In genomic region chr17:23857193-23857592, GRCm38 (mm10) we compare ENCODE assay signal across 25 mouse cellular contexts. TPM values are rescaled to one million over a fixed set of nuclear protein-coding genes. Genes with fewer than 3 reads are reported as not detected.
DNase-seq lines count a peak whose midpoint lies in the region; TF ChIP-seq lines count a peak whose summit lies in the region.
"Had no signal": no experiment of that assay in that cellular context is flagged by ENCODE, and none has a peak within 500 bp of the region (broad histone marks: within the 10 kb centered on the region; RNA-seq: fewer than 3 reads in every experiment).

No protein-coding gene starts in this region.

- no peaks in the 10 kb centered on the region for H3K79me2 ChIP-seq in myocyte (ENCODE audit: control insufficient read depth, insufficient read depth)

- no peak overlapping the region for H3K4me3 ChIP-seq in myocyte
- H3K4me3 ChIP-seq: embryonic facial prominence, embryonic 13.5 days; forebrain, embryonic 13.5 days; heart, adult 2 months; heart, embryonic 15.5 days; hindbrain, embryonic 10.5 days; hindbrain, embryonic 15.5 days had no signal

- TF ChIP-seq POLR2A in myocyte (IDR thresholded peaks at IDR 0.05; ENCODE audit: insufficient read length, low read depth) = no peak

- intact Hi-C loops in heart, postnatal 36 days (cut with DNase I) = no loop called here

- no peaks in the 10 kb centered on the region for H3K36me3 ChIP-seq in myocyte (ENCODE audit: control insufficient read depth, insufficient read depth)
- H3K36me3 ChIP-seq: embryonic facial prominence, embryonic 13.5 days; G1E; heart, embryonic 15.5 days; hindbrain, embryonic 10.5 days; hindbrain, embryonic 15.5 days had no signal

- H3ac ChIP-seq in myocyte (ENCODE audit: control insufficient read depth, insufficient read length) = no peak overlapping the region

- DNase-seq in heart, adult 11 months = peak; percentile 82
- DNase-seq in heart, postnatal 36 days = no peak
- peak; percentile 59 for DNase-seq in 3134 (ENCODE audit: extremely low read depth, insufficient read length, low spot score)
- peak; percentile 67 for DNase-seq in NIH3T3 (ENCODE audit: low read depth)
- no peak for DNase-seq in neural tube, embryonic 10.5 days (ENCODE audit: extremely low spot score, low spot score)
- no peak for DNase-seq in kidney, postnatal 10 days
- DNase-seq: adrenal gland, adult 2 months; adrenal gland, postnatal 25 days; cerebellum, adult 18-20 months; cerebellum, adult 9-11 months; cerebellum, postnatal 36 days; forebrain, postnatal 0 days; heart, adult 2 months; heart, postnatal 14 days had no signal

- peak overlapping the region; percentile 18 for H3K4me2 ChIP-seq in myocyte (ENCODE audit: low read depth)
- H3K4me2 ChIP-seq: embryonic facial prominence, embryonic 13.5 days; forebrain, embryonic 13.5 days; heart, embryonic 11.5 days; heart, embryonic 15.5 days; hindbrain, embryonic 15.5 days had no signal

- no peaks in the 10 kb centered on the region for H3K27me3 ChIP-seq in myocyte (ENCODE audit: control insufficient read depth, insufficient read depth, insufficient read length)
- H3K27me3 ChIP-seq: forebrain, embryonic 13.5 days; hindbrain, embryonic 15.5 days had no signal

TF ChIP-seq in myocyte, 11 proteins besides CTCF, POLR2A, EP300 and RAD21:
- no peak for TF ChIP-seq E2F4 (IDR thresholded peaks at IDR 0.05; ENCODE audit: insufficient read depth)
- TF ChIP-seq USF1 (IDR thresholded peaks at IDR 0.05; ENCODE audit: low read depth) = no peak
- TF ChIP-seq CEBPB (IDR thresholded peaks at IDR 0.05; ENCODE audit: insufficient read depth, poor library complexity, severe bottlenecking) = no peak
- TF ChIP-seq TCF12 (IDR thresholded peaks at IDR 0.05; ENCODE audit: insufficient read depth, poor library complexity, severe bottlenecking) = no peak
- TF ChIP-seq MAX (IDR thresholded peaks at IDR 0.05; ENCODE audit: low read depth) = no peak

RNA-seq across cellular contexts. Expression of gene Prss21, which starts 10.7 kb away (rescaled TPM):
- not detected for total RNA-seq in heart, postnatal 36 days (2021)
- not detected for polyA plus RNA-seq in myocyte (2012; fragmentation: generic; extraction: Trizol)
- total RNA-seq: adrenal gland, adult 2 months; adrenal gland, postnatal 25 days; forebrain, postnatal 0 days; G1E; gastrocnemius, adult 8-10 months; gastrocnemius, postnatal 4 days; heart, adult 2 months; heart, postnatal 14 days had no signal
- polyA plus RNA-seq: adrenal gland, adult 2 months; CD4-positive, CD25-positive, alpha-beta regulatory T cell, adult 4 months; embryonic facial prominence, embryonic 13.5 days; forebrain, embryonic 13.5 days; forebrain, postnatal 0 days; G1E; heart, adult 2 months; heart, embryonic 11.5 days; heart, embryonic 15.5 days; hindbrain, embryonic 10.5 days; hindbrain, embryonic 15.5 days had no signal

RNA-seq across cellular contexts. Expression of gene Prss41, which starts 13.2 kb away (rescaled TPM):
- total RNA-seq in heart, postnatal 36 days (2021) = not detected
- polyA plus RNA-seq in myocyte (2012; fragmentation: generic; extraction: Trizol) = 0.05 TPM
- total RNA-seq: G1E; heart, postnatal 14 days had no signal
- polyA plus RNA-seq: G1E; heart, adult 2 months had no signal

RNA-seq across cellular contexts. Expression of gene Prss32, which starts 13.5 kb away (rescaled TPM):
- not detected for total RNA-seq in heart, postnatal 36 days (2021)
- polyA plus RNA-seq in myocyte (2012; fragmentation: generic; extraction: Trizol) = 0.04 TPM
- total RNA-seq: adrenal gland, adult 2 months; adrenal gland, postnatal 25 days; gastrocnemius, adult 8-10 months; gastrocnemius, postnatal 4 days; heart, adult 2 months; heart, postnatal 14 days had no signal
- polyA plus RNA-seq: adrenal gland, adult 2 months; CD4-positive, CD25-positive, alpha-beta regulatory T cell, adult 4 months; embryonic facial prominence, embryonic 13.5 days; forebrain, embryonic 13.5 days; G1E; heart, embryonic 11.5 days; heart, embryonic 15.5 days; hindbrain, embryonic 10.5 days; hindbrain, embryonic 15.5 days had no signal

RNA-seq across cellular contexts. Expression of gene Prss33, which starts 21.3 kb away (rescaled TPM):
- not detected for total RNA-seq in heart, postnatal 36 days (2021)
- not detected for polyA plus RNA-seq in myocyte (2012; fragmentation: generic; extraction: Trizol)
- total RNA-seq: adrenal gland, adult 2 months; adrenal gland, postnatal 25 days; forebrain, postnatal 0 days; gastrocnemius, adult 8-10 months; gastrocnemius, postnatal 4 days; heart, adult 2 months; heart, postnatal 14 days had no signal
- polyA plus RNA-seq: CD4-positive, CD25-positive, alpha-beta regulatory T cell, adult 4 months; forebrain, embryonic 13.5 days; forebrain, postnatal 0 days; G1E; heart, adult 2 months; heart, embryonic 11.5 days; heart, embryonic 15.5 days; hindbrain, embryonic 10.5 days had no signal

RNA-seq across cellular contexts. Expression of gene Dcpp1, which starts 23.5 kb away (rescaled TPM):
- not detected for total RNA-seq in heart, postnatal 36 days (2021)
- not detected for polyA plus RNA-seq in myocyte (2012; fragmentation: generic; extraction: Trizol)
- total RNA-seq: adrenal gland, adult 2 months; adrenal gland, postnatal 25 days; forebrain, postnatal 0 days; G1E; gastrocnemius, adult 8-10 months; gastrocnemius, postnatal 4 days; heart, adult 2 months; heart, postnatal 14 days had no signal
- polyA plus RNA-seq: adrenal gland, adult 2 months; CD4-positive, CD25-positive, alpha-beta regulatory T cell, adult 4 months; embryonic facial prominence, embryonic 13.5 days; forebrain, embryonic 13.5 days; forebrain, postnatal 0 days; G1E; heart, adult 2 months; heart, embryonic 11.5 days; heart, embryonic 15.5 days; hindbrain, embryonic 10.5 days; hindbrain, embryonic 15.5 days had no signal

Comparison
In these comparisons a context has a peak if more than half of its experiments do, and no peak if none do; other contexts are left out.
1. DNase-seq: peak in heart, adult 11 months (single experiment), 3134 (single experiment) and NIH3T3 (single experiment); none in heart, postnatal 36 days (0 of 2), neural tube, embryonic 10.5 days (single experiment) and kidney, postnatal 10 days (single experiment).